Mouse (Mus musculus) megakaryocyte, embryonic 14.5 days (primary cell): Measurements from ENCODE around the gene Fam210b.

Experiments used
- FLI1 ChIP-seq: IDR thresholded peaks from 2 replicates; pipeline ENCODE4 v1.6.1; 2012; ENCODE audit warnings: low read length, inconsistent platforms, mixed read lengths
- GATA1 ChIP-seq: IDR thresholded peaks from 3 replicates; pipeline ENCODE4 v1.6.1; 2012; ENCODE audit warnings: mixed read lengths, low read length, inconsistent platforms, borderline replicate concordance

DNA sequence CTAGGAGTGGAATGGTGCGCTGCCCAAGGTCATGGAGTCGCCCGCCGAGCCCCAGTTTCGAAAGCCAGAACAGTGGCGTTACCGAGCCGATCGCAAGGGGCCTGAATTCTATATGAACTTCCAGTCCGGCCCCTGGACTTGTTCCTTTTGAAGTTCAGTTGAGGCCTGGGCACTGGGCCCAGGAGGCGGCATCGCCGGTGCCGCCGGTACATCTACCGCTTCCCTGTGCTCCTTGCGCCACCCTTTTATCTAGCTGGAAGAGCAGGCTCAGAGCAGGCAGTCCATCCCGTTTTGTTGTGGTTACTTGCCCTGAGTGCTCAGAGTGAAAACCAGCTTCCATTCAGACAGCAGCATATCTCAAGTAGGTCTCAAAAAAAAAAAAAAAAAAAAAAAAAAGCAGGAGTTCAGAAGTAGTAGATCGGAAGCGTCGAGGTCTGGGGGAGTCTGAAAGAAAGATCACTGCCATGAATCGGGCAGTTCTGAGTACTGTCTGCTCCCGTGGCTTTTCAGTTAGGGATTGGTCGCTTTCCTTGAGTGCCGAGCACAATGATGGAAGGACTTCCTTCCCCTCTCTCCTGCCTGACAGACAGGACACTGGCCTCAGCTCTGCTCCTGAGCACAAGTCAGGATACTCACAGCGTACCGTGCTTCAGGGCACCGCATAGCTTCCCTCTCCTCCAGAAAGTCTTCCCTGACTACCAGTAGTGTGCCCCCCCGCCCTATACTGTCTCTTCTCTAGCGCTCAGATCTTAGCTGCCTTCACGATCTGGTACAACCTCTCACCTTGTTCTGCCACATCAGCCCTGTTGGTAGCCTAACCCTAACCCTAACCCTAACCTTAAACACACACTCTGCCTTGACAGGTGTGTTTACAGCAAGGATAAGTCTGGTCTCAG, 917 bp downstream of the Fam210b start:
- TF ChIP-seq GATA1: no peak
- no peak for TF ChIP-seq FLI1
